Mouse (Mus musculus) liver, embryonic 12.5 days (tissue): Measurements from ENCODE around the gene Sidt1. TPM values are rescaled to one million over a fixed set of nuclear protein-coding genes. Genes with fewer than 3 reads are reported as not detected.

ENCODE experiments used
- ATAC-seq: fragments of 200-750 bp; cut with Nextera tagmentation; 2 replicates; pipeline ENCODE4 v1.8.0; 2017; ENCODE audit warnings: moderate number of reproducible peaks, mild to moderate bottlenecking, moderate library complexity
- H3K27ac ChIP-seq: fragments of 300-500 bp; sonication (generic); 2 replicates; pipeline ENCODE4 v1.5.1; 2016; ENCODE audit warnings: mild to moderate bottlenecking
- H3K27me3 ChIP-seq: fragments of 300-500 bp; sonication (generic); replicated peaks from 2 replicates; pipeline ENCODE4 v1.6.1; 2016; ENCODE audit warnings: mild to moderate bottlenecking, moderate library complexity
- H3K36me3 ChIP-seq: fragments of 300-500 bp; sonication (generic); 2 replicates; pipeline ENCODE4 v1.6.1; 2016; ENCODE audit warnings: mild to moderate bottlenecking, moderate library complexity
- H3K4me1 ChIP-seq: fragments of 300-500 bp; sonication (generic); 2 replicates; pipeline ENCODE4 v1.6.1; 2016
- H3K4me2 ChIP-seq: fragments of 300-500 bp; sonication (generic); 2 replicates; pipeline ENCODE4 v1.6.1; 2016; ENCODE audit warnings: mild to moderate bottlenecking, moderate library complexity
- H3K4me3 ChIP-seq: fragments of 300-500 bp; sonication (generic); 2 replicates; pipeline ENCODE4 v1.5.1; 2016; ENCODE audit warnings: mild to moderate bottlenecking, moderate library complexity
- H3K9ac ChIP-seq: fragments of 300-500 bp; sonication (generic); 2 replicates; pipeline ENCODE4 v1.6.1; 2016; ENCODE audit warnings: mild to moderate bottlenecking, moderate library complexity
- H3K9me3 ChIP-seq: fragments of 300-500 bp; sonication (generic); replicated peaks from 2 replicates; pipeline ENCODE4 v1.6.1; 2016; ENCODE audit warnings: mild to moderate bottlenecking, moderate library complexity
- WGBS: fragments of 180-500 bp; shearing (Covaris S2); methylation state at CpG from one replicate; pipeline ENCODE4 v1.1.7; 2016; ENCODE audit not compliant: insufficient replicate concordance; 5-methylcytosine and 5-hydroxymethylcytosine counted together
- polyA plus RNA-seq: library from polyadenylated mRNA; unstranded; fragments of >200 nt; fragmentation: Nextera tagmentation; extraction: Ambion mirVana; gene quantifications from 2 replicates; pipeline ENCODE4 v1.2.1, GENCODE M21; 2016

Sidt1 gene
- polyA plus RNA-seq, 1 experiment from 2014 or later, result not detected

DNA sequence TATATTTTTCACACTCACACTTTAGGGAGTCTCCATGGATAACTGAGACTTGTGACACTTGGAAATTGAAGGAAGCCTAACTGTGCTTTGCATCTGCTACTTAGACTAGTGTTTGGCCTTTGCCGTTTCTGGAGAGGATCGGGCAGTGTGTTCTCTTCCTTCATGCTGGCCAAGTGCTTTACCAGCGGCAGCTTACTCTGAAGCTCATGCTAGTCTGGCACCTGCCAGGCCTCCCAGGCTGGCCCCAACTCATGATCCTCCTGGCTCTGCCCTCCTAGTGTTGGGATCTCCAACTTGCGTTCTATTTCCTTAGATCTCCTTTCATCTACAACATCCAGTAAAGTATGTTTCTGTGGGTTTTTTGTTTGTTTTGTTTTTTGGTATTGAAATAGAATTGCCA is 132.8 kb downstream of the Sidt1 start:
- no peak for ATAC-seq
- Histone ChIP-seq H3K27me3 (no peaks in the 10 kb centered on the region), H3K36me3 (peaks cover 63% of the 10 kb centered on the region), H3K4me3 (no peak overlapping the region), H3K9me3 (no peaks in the 10 kb centered on the region), H3K27ac (no peak overlapping the region), H3K9ac (no peak overlapping the region), H3K4me2 (no peak overlapping the region), H3K4me1 (no peaks in the 10 kb centered on the region)
- WGBS, result 91% methylated on average over 4 of the region's 4 CpGs

DNA sequence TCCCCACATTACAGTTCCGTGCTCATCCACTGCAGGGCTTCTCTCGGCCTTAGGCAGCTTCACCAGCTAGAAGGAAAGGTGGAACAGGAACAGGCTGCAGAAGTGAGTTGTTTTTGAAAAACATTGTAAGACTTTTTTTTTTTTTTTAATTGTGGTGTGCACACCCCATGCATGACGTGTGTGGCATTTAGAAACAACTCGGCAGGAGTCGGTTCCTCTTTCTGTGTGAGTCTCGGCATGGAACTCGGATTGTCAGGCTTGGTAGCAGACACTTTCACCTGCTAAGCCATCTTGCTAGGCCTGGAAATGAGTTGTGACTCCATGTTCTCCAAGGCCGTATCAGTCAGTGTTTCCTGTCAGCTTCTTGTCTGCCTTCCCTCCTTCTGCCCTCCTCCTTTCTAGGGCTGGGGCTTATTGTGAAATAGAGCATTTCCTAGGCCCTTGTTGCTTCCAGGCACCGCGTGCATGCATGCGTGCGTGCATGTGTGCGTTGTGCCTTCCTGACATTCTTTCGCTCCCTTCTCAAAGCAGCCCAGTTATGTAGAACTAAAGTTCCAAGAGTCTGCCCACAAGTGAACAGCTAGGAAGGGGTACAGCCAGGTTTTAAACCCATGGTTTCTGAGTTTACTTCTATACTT is 133.8 kb downstream of the Sidt1 start:
- ATAC-seq, result no peak
- H3K4me3 ChIP-seq, result no peak overlapping the region
- peaks cover 55% of the 10 kb centered on the region for H3K36me3 ChIP-seq
- H3K9ac ChIP-seq, result no peak overlapping the region
- H3K27ac ChIP-seq, result no peak overlapping the region
- H3K9me3 ChIP-seq, result no peaks in the 10 kb centered on the region
- H3K27me3 ChIP-seq, result no peaks in the 10 kb centered on the region
- no peak overlapping the region for H3K4me2 ChIP-seq
- H3K4me1 ChIP-seq, result no peaks in the 10 kb centered on the region
- WGBS, result 64% methylated on average over 14 of the region's 14 CpGs

DNA sequence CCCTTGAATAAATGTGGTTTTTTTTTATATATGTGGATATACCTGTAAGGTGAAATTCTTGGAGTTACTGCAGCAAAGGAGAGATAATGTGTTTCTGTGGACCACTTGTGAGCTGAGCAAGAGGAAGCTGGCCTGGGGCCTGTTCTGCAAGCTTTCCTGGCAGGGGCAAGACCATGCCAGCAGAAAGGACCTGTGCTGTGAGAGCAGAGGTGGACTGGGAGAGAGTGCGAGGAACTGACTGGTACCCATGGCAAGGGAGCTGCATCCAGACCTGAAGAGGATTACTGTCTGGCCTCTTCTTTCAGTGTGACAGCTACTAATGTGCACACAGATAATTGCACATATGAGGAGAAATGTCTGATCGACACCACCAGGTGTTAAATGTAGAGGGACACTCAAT is 142.0 kb downstream of the Sidt1 start:
- ATAC-seq, result no peak
- peaks cover 4% of the 10 kb centered on the region; the same call in 1 of the 2 replicates for H3K9me3 ChIP-seq
- H3K4me2 ChIP-seq, result no peak overlapping the region
- no peak overlapping the region for H3K27ac ChIP-seq
- H3K4me1 ChIP-seq, result peaks cover 10% of the 10 kb centered on the region
- WGBS, result 90% methylated on average over 2 of the region's 2 CpGs
- H3K4me3 ChIP-seq, result no peak overlapping the region
- peaks cover 20% of the 10 kb centered on the region for H3K36me3 ChIP-seq
- no peak overlapping the region for H3K9ac ChIP-seq
- no peaks in the 10 kb centered on the region for H3K27me3 ChIP-seq

Other genes with a start within 250 kb of the Sidt1 start
- gene Atp6v1a, start 193.5 kb downstream of the Sidt1 start, polyA plus RNA-seq, result 27.2 and 28.0 TPM in 2 replicates
- gene Naa50, start 193.4 kb downstream of the Sidt1 start, polyA plus RNA-seq, result 129 and 132 TPM in 2 replicates
- gene Usf3, start 159.9 kb downstream of the Sidt1 start, polyA plus RNA-seq, result 2.5 and 2.9 TPM in 2 replicates
- 14.1 and 15.6 TPM in 2 replicates for gene Spice1, start 13.9 kb upstream of the Sidt1 start, polyA plus RNA-seq
- 0.41 and 0.84 TPM in 2 replicates for gene Cfap44, start 61.6 kb upstream of the Sidt1 start, polyA plus RNA-seq
- 1.1 and 1.7 TPM in 2 replicates for gene Boc, start 225.7 kb upstream of the Sidt1 start, polyA plus RNA-seq